Mouse (Mus musculus) limb, embryonic 14.5 days (tissue): ENCODE data around the gene Rnasek. TPM values are rescaled to one million over a fixed set of nuclear protein-coding genes. Genes with fewer than 3 reads are reported as not detected.

ENCODE experiments used
- ATAC-seq: fragments of 200-750 bp; cut with Nextera tagmentation; 2 replicates; pipeline ENCODE4 v1.8.0; 2017; ENCODE audit warnings: low read depth, moderate number of reproducible peaks, moderate TSS enrichment; ENCODE audit not compliant: low FRiP score
- DNase-seq: peaks from one replicate; pipeline ENCODE4 v3.0.0-alpha.2; 2015; ENCODE audit warnings: low spot score
- H3K27ac ChIP-seq: fragments of 300-500 bp; sonication (generic); replicated peaks from 2 replicates; pipeline ENCODE4 v1.5.1; 2014; ENCODE audit warnings: low read depth, mild to moderate bottlenecking, low read length, moderate library complexity, mixed read lengths
- H3K27me3 ChIP-seq: fragments of 300-500 bp; sonication (generic); 2 replicates; pipeline ENCODE4 v1.6.1; 2014; ENCODE audit warnings: low read length, mixed read lengths; ENCODE audit not compliant: control insufficient read depth, insufficient read depth
- H3K36me3 ChIP-seq: fragments of 300-500 bp; sonication (generic); 2 replicates; pipeline ENCODE4 v1.6.1; 2014; ENCODE audit warnings: mild to moderate bottlenecking, low read length, moderate library complexity, mixed read lengths; ENCODE audit not compliant: control insufficient read depth, insufficient read depth
- H3K4me1 ChIP-seq: fragments of 300-500 bp; sonication (generic); 2 replicates; pipeline ENCODE4 v1.6.1; 2014; ENCODE audit warnings: antibody characterized with exemption, low read length, mixed read lengths; ENCODE audit not compliant: control insufficient read depth, insufficient read depth
- H3K4me2 ChIP-seq: fragments of 300-500 bp; sonication (generic); replicated peaks from 2 replicates; pipeline ENCODE4 v1.6.1; 2014; ENCODE audit warnings: low read depth, mild to moderate bottlenecking, low read length, moderate library complexity; ENCODE audit not compliant: severe bottlenecking
- H3K4me3 ChIP-seq: fragments of 300-500 bp; sonication (generic); replicated peaks from 2 replicates; pipeline ENCODE4 v1.5.1; 2014; ENCODE audit warnings: low read length
- H3K9ac ChIP-seq: fragments of 300-500 bp; sonication (generic); 2 replicates; pipeline ENCODE4 v1.6.1; 2014; ENCODE audit warnings: mild to moderate bottlenecking, low read depth, low read length, moderate library complexity; ENCODE audit not compliant: severe bottlenecking
- H3K9me3 ChIP-seq: fragments of 300-500 bp; sonication (generic); 2 replicates; pipeline ENCODE4 v1.6.1; 2016; ENCODE audit warnings: low read length; ENCODE audit not compliant: control insufficient read depth
- POLR2A ChIP-seq: fragments of 200-500 bp; IDR thresholded peaks from 2 replicates; pipeline ENCODE4 v1.8.0; 2012; ENCODE audit warnings: inconsistent platforms, mild to moderate bottlenecking, moderate library complexity, borderline replicate concordance; ENCODE audit not compliant: insufficient read depth, insufficient read length; ENCODE audit errors: extremely low read depth
- WGBS: fragments of 180-500 bp; shearing (Covaris S2); extraction: QIAGEN DNeasy Blood & Tissue Kit; methylation state at CpG from one replicate; pipeline ENCODE4 v1.1.7; 2014; 5-methylcytosine and 5-hydroxymethylcytosine counted together
- microRNA counts: library from miRNA; unstranded; fragments of <30 nt; microRNA quantifications from one replicate; lab custom pipeline; 2016
- microRNA-seq: library from miRNA; unstranded; fragments of <30 nt; microRNA quantifications from one replicate; pipeline ENCODE4, GENCODE M21; 2016
- polyA plus RNA-seq, 2 experiments: library from polyadenylated mRNA; depleted of rRNA in 1 of 2; stranded (reverse) in 1 of 2; unstranded in 1 of 2; fragments of >200 nt; fragmentation: Nextera tagmentation in 1 of 2; extraction: Ambion mirVana in 1 of 2; gene quantifications; 2 replicates each; pipeline versions ENCODE4 v1.2.1 to v1.2.3; 2012 to 2014

Rnasek gene
- polyA plus RNA-seq, 2 experiments = 54.0 to 171 TPM

- no peak overlapping the region for H3K27ac ChIP-seq
- H3K4me1 ChIP-seq = peaks cover 8% of the 10 kb centered on the region
- ATAC-seq = no peak
- H3K9me3 ChIP-seq = no peaks in the 10 kb centered on the region
- WGBS = 49% methylated on average over 11 of the region's 11 CpGs
- H3K4me2 ChIP-seq = no peak overlapping the region
- H3K36me3 ChIP-seq = no peaks in the 10 kb centered on the region
- DNase-seq = no peak
- no peak overlapping the region for H3K9ac ChIP-seq
- H3K27me3 ChIP-seq = no peaks in the 10 kb centered on the region
- H3K4me3 ChIP-seq = no peak overlapping the region
- no peak for TF ChIP-seq POLR2A
These were observed 46.0 kb downstream of the Rnasek start for GRCm38 (mm10) chr11:70193354-70194285.

- no peak for ATAC-seq
- DNase-seq = no peak
- Histone ChIP-seq H3K36me3 (no peaks in the 10 kb centered on the region), H3K4me2 (no peak overlapping the region), H3K9me3 (no peaks in the 10 kb centered on the region), H3K4me1 (peaks cover 8% of the 10 kb centered on the region), H3K27ac (no peak overlapping the region), H3K27me3 (no peaks in the 10 kb centered on the region), H3K9ac (no peak overlapping the region), H3K4me3 (no peak overlapping the region)
- 50% methylated on average over 4 of the region's 4 CpGs for WGBS
- no peak for TF ChIP-seq POLR2A
These were observed 47.5 kb downstream of the Rnasek start for GRCm38 (mm10) chr11:70192157-70192556.

- DNase-seq (no peak), ATAC-seq (no peak)
- TF ChIP-seq POLR2A = no peak
- no peak overlapping the region for H3K4me2 ChIP-seq
- no peaks in the 10 kb centered on the region for H3K9me3 ChIP-seq
- peaks cover 8% of the 10 kb centered on the region for H3K4me1 ChIP-seq
- no peak overlapping the region for H3K9ac ChIP-seq
- no peaks in the 10 kb centered on the region for H3K27me3 ChIP-seq
- H3K27ac ChIP-seq = no peak overlapping the region
- H3K4me3 ChIP-seq = no peak overlapping the region
- 81% methylated on average over 6 of the region's 6 CpGs for WGBS
- no peaks in the 10 kb centered on the region for H3K36me3 ChIP-seq
These were observed 48.5 kb downstream of the Rnasek start for GRCm38 (mm10) chr11:70191188-70191587.

GRCm38 (mm10) chr11:70189319-70190134 lies 50.1 kb downstream of the Rnasek start:
- DNase-seq (no peak), ATAC-seq (no peak)
- H3K4me1 ChIP-seq = peaks cover 8% of the 10 kb centered on the region
- H3K27ac ChIP-seq = no peak overlapping the region
- no peak overlapping the region for H3K4me3 ChIP-seq
- H3K4me2 ChIP-seq = no peak overlapping the region
- no peaks in the 10 kb centered on the region for H3K27me3 ChIP-seq
- no peak overlapping the region for H3K9ac ChIP-seq
- TF ChIP-seq POLR2A = no peak
- no peaks in the 10 kb centered on the region for H3K9me3 ChIP-seq
- WGBS = 83% methylated on average over 28 of the region's 28 CpGs
- no peaks in the 10 kb centered on the region for H3K36me3 ChIP-seq

MicroRNA genes within 50 kb of the gene (microRNA counts, 519-probe panel; counts per million panel counts)
- microRNA mmu-miR-195 (lab: Ali Mortazavi, UCI) (not detected), microRNA mmu-miR-497 (lab: Ali Mortazavi, UCI) (2,050 counts per million, percentile 28 among the panel's probes with 10 or more counts)

Small RNAs within 50 kb of the gene (microRNA-seq; reads per million reads assigned to microRNA genes)
- 816 reads per million, percentile 70 among the genes with 10 or more reads in this experiment for gene Mir195a
- not detected for gene Mir497
- not detected for gene Mir497b

Other genes with a start within 250 kb of the Rnasek start
- 431 and 477 TPM in 2 replicates for gene Gabarap, start 248.7 kb downstream of the Rnasek start, polyA plus RNA-seq (2012; rRNA removed)
- gene Gabarap, start 248.7 kb downstream of the Rnasek start, polyA plus RNA-seq (2014; fragmentation: Nextera tagmentation; extraction: Ambion mirVana) = 574 and 593 TPM in 2 replicates
- 66.7 and 69.2 TPM in 2 replicates for gene Phf23, start 244.1 kb downstream of the Rnasek start, polyA plus RNA-seq (2012; rRNA removed)
- 51.7 and 60.5 TPM in 2 replicates for gene Phf23, start 244.1 kb downstream of the Rnasek start, polyA plus RNA-seq (2014; fragmentation: Nextera tagmentation; extraction: Ambion mirVana)
- gene Dvl2, start 239.2 kb downstream of the Rnasek start, polyA plus RNA-seq (2012; rRNA removed) = 65.4 and 81.0 TPM in 2 replicates
- 40.3 and 47.0 TPM in 2 replicates for gene Dvl2, start 239.2 kb downstream of the Rnasek start, polyA plus RNA-seq (2014; fragmentation: Nextera tagmentation; extraction: Ambion mirVana)
- 52.9 and 55.4 TPM in 2 replicates for gene Acadvl, start 224.4 kb downstream of the Rnasek start, polyA plus RNA-seq (2012; rRNA removed)
- gene Acadvl, start 224.4 kb downstream of the Rnasek start, polyA plus RNA-seq (2014; fragmentation: Nextera tagmentation; extraction: Ambion mirVana) = 71.8 and 77.0 TPM in 2 replicates
- 89.6 and 99.8 TPM in 2 replicates for gene Dlg4, start 222.9 kb downstream of the Rnasek start, polyA plus RNA-seq (2012; rRNA removed)
- gene Dlg4, start 222.9 kb downstream of the Rnasek start, polyA plus RNA-seq (2014; fragmentation: Nextera tagmentation; extraction: Ambion mirVana) = 9.7 and 10.0 TPM in 2 replicates
- gene Asgr1, start 185.8 kb downstream of the Rnasek start, polyA plus RNA-seq (2012; rRNA removed) = 1.6 and 2.3 TPM in 2 replicates
- 0.99 and 1.2 TPM in 2 replicates for gene Asgr1, start 185.8 kb downstream of the Rnasek start, polyA plus RNA-seq (2014; fragmentation: Nextera tagmentation; extraction: Ambion mirVana)
- 0.24 and 0.53 TPM in 2 replicates for gene Asgr2, start 147.2 kb downstream of the Rnasek start, polyA plus RNA-seq (2012; rRNA removed)
- 0.21 TPM in 1 of 2 replicates, not detected in the other for gene Asgr2, start 147.2 kb downstream of the Rnasek start, polyA plus RNA-seq (2014; fragmentation: Nextera tagmentation; extraction: Ambion mirVana)
- 0.28 and 1.1 TPM in 2 replicates for gene Mgl2, start 109.5 kb downstream of the Rnasek start, polyA plus RNA-seq (2012; rRNA removed)
- 0.61 and 1.5 TPM in 2 replicates for gene Mgl2, start 109.5 kb downstream of the Rnasek start, polyA plus RNA-seq (2014; fragmentation: Nextera tagmentation; extraction: Ambion mirVana)
- gene Clec10a, start 83.6 kb downstream of the Rnasek start, polyA plus RNA-seq (2012; rRNA removed) = 0.85 and 1.6 TPM in 2 replicates
- gene Clec10a, start 83.6 kb downstream of the Rnasek start, polyA plus RNA-seq (2014; fragmentation: Nextera tagmentation; extraction: Ambion mirVana) = 1.2 and 1.8 TPM in 2 replicates
- gene Slc16a11, start 27.1 kb downstream of the Rnasek start, polyA plus RNA-seq (2012; rRNA removed) = 0.79 and 1.3 TPM in 2 replicates
- 0.21 and 0.47 TPM in 2 replicates for gene Slc16a11, start 27.1 kb downstream of the Rnasek start, polyA plus RNA-seq (2014; fragmentation: Nextera tagmentation; extraction: Ambion mirVana)
- 9.3 and 11.1 TPM in 2 replicates for gene Slc16a13, start 18.8 kb downstream of the Rnasek start, polyA plus RNA-seq (2012; rRNA removed)
- 9.2 and 9.6 TPM in 2 replicates for gene Slc16a13, start 18.8 kb downstream of the Rnasek start, polyA plus RNA-seq (2014; fragmentation: Nextera tagmentation; extraction: Ambion mirVana)
- 11.2 and 12.2 TPM in 2 replicates for gene Bcl6b, start 10.0 kb downstream of the Rnasek start, polyA plus RNA-seq (2012; rRNA removed)
- gene Bcl6b, start 10.0 kb downstream of the Rnasek start, polyA plus RNA-seq (2014; fragmentation: Nextera tagmentation; extraction: Ambion mirVana) = 11.7 and 12.2 TPM in 2 replicates
- 167 and 171 TPM in 2 replicates for gene 0610010K14Rik, start 1.9 kb downstream of the Rnasek start, polyA plus RNA-seq (2012; rRNA removed)
- gene 0610010K14Rik, start 1.9 kb downstream of the Rnasek start, polyA plus RNA-seq (2014; fragmentation: Nextera tagmentation; extraction: Ambion mirVana) = 178 and 193 TPM in 2 replicates
- gene Gm21988, start within 50 bp of the Rnasek start, polyA plus RNA-seq (2012; rRNA removed) = 15.1 and 15.7 TPM in 2 replicates
- gene Gm21988, start within 50 bp of the Rnasek start, polyA plus RNA-seq (2014; fragmentation: Nextera tagmentation; extraction: Ambion mirVana) = 12.9 and 13.1 TPM in 2 replicates
- gene Alox12, start 15.5 kb upstream of the Rnasek start, polyA plus RNA-seq (2012; rRNA removed) = 7.4 and 7.8 TPM in 2 replicates
- 8.0 and 11.1 TPM in 2 replicates for gene Alox12, start 15.5 kb upstream of the Rnasek start, polyA plus RNA-seq (2014; fragmentation: Nextera tagmentation; extraction: Ambion mirVana)
- gene Alox12e, start 82.8 kb upstream of the Rnasek start, polyA plus RNA-seq (2012; rRNA removed) = 0.04 and 0.09 TPM in 2 replicates
- gene Alox12e, start 82.8 kb upstream of the Rnasek start, polyA plus RNA-seq (2014; fragmentation: Nextera tagmentation; extraction: Ambion mirVana) = 0.12 and 0.26 TPM in 2 replicates
- 0.15 and 0.31 TPM in 2 replicates for gene Alox15, start 112.2 kb upstream of the Rnasek start, polyA plus RNA-seq (2012; rRNA removed)
- gene Alox15, start 112.2 kb upstream of the Rnasek start, polyA plus RNA-seq (2014; fragmentation: Nextera tagmentation; extraction: Ambion mirVana) = 0.25 TPM in 1 of 2 replicates, not detected in the other
- gene Pelp1, start 170.2 kb upstream of the Rnasek start, polyA plus RNA-seq (2012; rRNA removed) = 37.1 and 45.2 TPM in 2 replicates
- 34.8 and 38.1 TPM in 2 replicates for gene Pelp1, start 170.2 kb upstream of the Rnasek start, polyA plus RNA-seq (2014; fragmentation: Nextera tagmentation; extraction: Ambion mirVana)
- 48.7 and 53.6 TPM in 2 replicates for gene Arrb2, start 192.8 kb upstream of the Rnasek start, polyA plus RNA-seq (2012; rRNA removed)
- gene Arrb2, start 192.8 kb upstream of the Rnasek start, polyA plus RNA-seq (2014; fragmentation: Nextera tagmentation; extraction: Ambion mirVana) = 18.5 and 21.5 TPM in 2 replicates
- gene Med11, start 212.1 kb upstream of the Rnasek start, polyA plus RNA-seq (2012; rRNA removed) = 27.6 and 32.4 TPM in 2 replicates
- gene Med11, start 212.1 kb upstream of the Rnasek start, polyA plus RNA-seq (2014; fragmentation: Nextera tagmentation; extraction: Ambion mirVana) = 44.8 and 47.4 TPM in 2 replicates
- 1.1 and 1.4 TPM in 2 replicates for gene Zmynd15, start 219.6 kb upstream of the Rnasek start, polyA plus RNA-seq (2012; rRNA removed)
- gene Zmynd15, start 219.6 kb upstream of the Rnasek start, polyA plus RNA-seq (2014; fragmentation: Nextera tagmentation; extraction: Ambion mirVana) = 0.46 and 0.92 TPM in 2 replicates
- gene Cxcl16, start 220.1 kb upstream of the Rnasek start, polyA plus RNA-seq (2012; rRNA removed) = 4.4 and 5.9 TPM in 2 replicates
- 4.3 and 6.3 TPM in 2 replicates for gene Cxcl16, start 220.1 kb upstream of the Rnasek start, polyA plus RNA-seq (2014; fragmentation: Nextera tagmentation; extraction: Ambion mirVana)